Mouse (Mus musculus) thymus, postnatal 14 days (tissue): Measurements from ENCODE around the gene Dennd2a.

Experiments
- DNase-seq: peaks from one replicate; pipeline ENCODE4 v3.0.0; 2021

Gene Dennd2a

DNA sequence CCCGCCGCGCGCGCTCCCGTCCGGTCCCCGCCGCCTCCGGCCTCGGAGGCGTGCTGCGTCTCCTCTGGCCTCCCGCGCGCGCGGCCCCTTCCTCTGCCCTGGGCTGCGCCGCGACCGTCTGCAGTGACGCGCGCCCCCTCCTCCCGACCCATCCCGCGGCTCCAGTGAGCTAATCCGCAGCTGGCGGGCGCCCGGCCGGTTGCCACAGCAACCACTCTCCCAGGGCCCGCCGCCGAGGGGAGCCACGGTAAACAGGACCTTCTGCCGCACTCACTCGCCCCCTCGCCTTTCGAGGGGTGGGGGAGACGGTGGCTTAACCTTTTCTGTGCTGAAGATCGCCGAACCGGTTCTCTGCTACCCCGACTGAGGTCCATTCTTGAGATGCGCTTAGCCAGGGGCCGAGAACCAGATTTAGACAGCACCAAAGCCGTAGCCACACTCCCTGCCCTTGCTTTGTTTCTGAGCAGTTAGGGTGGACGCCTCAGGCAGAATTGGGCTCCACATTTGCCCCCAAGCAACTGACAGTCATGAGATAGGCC is at the start of gene Dennd2a:
TSS of gene Dennd2a (minus strand) at position 145 of the 539 bp plus-strand sequence.
- DNase-seq, result peak; percentile 56

DNA sequence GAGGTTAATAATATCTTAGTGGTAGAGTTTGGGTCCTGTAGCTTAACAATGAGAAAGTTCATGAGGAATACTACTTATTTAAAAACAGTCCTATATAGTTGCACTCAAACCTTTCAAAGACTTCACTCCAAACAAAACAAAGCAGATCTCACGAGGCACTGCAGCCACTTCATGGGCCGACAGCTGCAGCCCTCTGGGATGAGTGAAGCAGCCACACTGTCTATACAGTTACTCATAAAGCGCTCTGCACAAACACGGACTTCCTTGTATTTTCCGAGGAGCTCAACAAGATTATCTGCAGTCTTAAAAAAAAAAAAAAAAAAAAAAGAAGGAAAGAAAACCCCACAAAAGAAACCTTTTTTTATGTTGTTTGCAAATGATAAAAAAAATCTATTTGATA is 49.7 kb upstream of the Dennd2a start:
- no peak for DNase-seq

DNA sequence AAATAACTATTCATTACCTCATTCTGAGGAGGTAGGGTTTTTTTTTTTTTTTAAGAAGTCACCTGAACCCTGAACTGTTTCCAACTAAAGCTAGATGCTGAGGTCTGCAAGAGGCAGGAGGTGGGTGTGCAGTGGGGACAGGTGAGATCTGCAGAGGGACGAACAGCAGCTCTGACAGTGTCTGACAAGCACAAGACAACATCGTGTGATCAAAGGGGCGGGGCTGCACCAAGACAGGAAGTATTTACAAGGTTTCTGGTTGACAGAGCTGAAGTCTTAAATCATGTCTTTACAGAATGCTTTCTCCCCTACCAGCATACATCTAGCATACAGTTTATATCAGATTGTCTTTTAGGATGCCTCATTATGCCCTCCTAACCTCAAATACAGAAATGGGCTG is 49.2 kb upstream of the Dennd2a start:
- DNase-seq, result peak; percentile 59

DNA sequence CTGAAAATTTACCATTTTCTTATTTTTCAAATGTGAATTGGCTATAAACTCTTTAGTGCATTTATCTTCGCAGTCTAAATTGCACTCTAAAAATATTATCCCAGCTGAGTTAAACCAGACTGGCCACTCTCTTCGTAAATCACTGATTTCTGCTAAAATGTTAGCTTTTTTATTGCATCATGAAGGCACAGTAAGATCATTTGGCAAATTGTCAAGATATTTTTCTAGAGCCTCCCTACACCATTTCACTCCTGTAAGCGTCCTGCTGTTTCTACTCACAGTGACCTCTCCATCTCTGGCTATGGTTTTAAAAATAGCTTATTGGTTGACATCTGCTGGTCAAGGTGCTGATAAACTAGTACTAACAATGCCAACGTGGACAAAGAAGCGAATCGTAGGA is 48.4 kb upstream of the Dennd2a start:
- DNase-seq, result no peak

DNA sequence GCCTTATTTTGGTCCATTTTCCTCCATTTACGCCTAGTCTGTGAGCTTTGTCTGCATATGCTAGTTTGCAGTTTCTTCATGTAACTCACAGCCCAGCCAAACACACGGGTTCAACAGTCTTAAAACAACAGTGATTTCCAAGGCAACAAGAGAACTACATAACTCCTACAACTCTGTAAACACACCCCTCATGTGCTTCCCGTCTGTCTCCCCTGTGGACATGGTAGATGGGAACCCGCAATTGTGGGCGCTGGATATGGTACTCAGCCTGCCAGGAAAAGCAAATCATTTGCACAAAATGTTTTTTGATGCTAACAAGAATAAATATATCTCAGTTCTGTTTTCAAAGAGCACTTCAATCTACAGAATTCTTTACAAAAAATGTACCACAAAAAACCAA is 46.9 kb upstream of the Dennd2a start:
- no peak for DNase-seq

DNA sequence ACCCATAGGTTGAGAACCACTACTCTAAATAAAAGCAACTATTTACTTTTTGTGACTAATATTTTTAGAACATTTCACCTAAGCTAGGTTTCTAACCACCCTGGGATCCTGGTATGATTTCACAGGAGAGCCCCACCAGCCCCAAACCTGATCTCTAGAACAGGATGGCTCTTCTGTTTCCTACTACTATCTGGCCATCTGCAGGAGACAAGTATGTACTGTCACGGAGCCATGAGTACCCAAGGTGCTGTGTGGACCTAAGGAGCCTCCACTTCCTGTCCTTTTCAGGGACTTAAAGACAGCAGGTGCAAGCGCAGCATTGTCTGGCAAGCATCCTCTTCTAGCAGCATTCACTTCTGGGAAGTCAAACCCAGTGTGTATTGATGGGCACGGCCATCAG is 44.2 kb upstream of the Dennd2a start:
- DNase-seq, result no peak

DNA sequence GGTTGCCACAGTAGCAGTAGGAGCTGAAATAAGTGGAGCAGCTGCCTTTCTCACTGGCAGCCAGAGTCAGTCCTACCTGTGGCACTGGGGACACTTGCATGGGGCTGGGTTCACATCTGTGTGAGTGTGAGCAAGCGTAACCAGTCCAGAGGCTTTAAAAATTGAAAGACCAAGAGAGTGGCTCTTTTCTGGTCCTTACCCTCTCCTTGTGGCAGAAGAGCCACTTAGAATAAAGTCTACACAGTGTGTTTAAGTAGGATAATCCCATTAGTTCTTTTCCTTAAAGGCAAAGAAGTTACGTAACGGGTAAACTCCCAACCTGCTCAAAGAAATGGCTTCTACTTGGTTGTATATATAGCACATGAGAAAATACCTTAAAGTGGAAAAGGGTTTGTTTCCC is 43.2 kb upstream of the Dennd2a start:
- DNase-seq, result no peak

DNA sequence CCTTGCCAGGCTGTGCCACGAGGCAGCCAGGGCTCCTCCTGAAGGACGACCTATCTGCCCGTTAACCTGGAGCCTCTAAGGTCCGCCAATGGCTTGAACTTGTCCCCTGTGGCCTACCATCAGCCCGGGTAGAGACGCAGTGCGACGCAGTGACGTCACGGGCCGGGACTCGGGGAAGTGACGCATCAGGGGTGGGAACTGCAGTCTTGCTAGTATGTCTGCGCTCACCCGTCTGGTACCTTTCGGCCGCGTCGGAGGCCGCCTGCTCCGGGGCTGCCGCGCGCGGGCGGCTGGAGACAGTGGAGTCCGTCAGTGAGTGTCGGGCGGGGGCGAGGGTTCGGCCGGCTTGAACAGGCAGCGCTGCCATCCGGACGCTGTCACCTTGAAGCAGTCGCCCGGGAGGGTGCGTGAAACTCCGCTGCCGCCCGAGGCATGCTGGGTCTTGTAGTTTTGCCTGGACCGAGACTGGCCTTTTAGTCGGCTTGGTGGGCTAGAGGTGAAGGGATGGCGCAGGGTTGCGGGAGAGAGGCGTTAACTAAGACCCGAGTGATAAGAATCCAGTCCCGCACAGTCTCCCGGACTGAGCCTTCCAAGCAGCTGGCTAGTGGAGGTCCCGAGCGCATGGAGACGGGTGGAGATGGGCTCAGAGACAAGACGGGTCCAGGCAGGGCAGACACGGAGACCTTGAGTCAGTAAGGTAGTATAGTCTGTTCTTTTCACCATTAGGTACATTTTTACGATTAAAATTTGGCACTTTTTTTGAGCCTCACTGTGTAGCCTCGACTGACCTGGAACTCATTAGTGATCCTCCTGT is 34.9 kb upstream of the Dennd2a start, which contains the start of gene Ndufb2:
TSS of gene Ndufb2 (plus strand) at position 174 of the 814 bp plus-strand sequence.
- peak; percentile 93 for DNase-seq

DNA sequence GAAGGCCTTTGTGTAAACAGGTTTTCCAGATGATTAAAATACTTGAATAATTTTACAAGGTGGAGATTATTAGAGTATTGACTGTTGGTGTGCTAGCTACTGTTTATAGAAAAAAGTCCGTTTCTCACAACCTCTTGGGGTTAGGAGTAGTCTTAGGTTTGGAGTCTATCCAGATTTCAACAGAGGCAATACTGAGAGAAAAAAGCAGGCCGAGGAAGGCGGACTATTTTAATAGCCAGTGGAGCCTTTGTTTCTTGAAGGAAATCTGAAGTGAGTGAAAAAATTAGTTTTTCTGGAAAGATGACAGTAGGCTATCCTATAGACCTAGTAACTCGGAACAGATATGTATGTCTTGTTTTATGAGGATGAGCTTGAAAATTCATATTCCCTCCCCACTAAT is 33.8 kb upstream of the Dennd2a start:
- DNase-seq, result no peak

DNA sequence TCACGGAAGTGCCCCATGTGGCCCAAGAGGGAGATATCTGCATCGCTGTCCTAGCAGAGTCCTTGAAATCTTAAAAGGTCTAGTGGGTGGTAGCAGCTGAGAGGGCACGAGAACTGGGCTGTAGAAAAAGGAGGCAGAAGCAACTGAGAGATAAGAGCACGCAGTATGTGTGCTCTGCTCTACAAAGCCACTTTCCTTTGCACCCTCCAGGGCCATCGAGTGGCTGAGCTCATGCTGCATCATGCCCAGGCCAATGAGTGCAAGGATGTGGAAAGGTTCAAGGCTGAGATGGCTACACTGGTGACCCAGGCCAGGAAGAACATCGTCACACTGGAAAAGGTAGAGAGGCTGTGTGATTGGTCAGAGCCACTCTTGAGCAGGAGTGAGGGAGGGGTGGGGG is 27.9 kb upstream of the Dennd2a start, which contains the start of gene Gm42420:
TSS of gene Gm42420 (plus strand) at position 237 of the 400 bp plus-strand sequence.
- no peak for DNase-seq

DNA sequence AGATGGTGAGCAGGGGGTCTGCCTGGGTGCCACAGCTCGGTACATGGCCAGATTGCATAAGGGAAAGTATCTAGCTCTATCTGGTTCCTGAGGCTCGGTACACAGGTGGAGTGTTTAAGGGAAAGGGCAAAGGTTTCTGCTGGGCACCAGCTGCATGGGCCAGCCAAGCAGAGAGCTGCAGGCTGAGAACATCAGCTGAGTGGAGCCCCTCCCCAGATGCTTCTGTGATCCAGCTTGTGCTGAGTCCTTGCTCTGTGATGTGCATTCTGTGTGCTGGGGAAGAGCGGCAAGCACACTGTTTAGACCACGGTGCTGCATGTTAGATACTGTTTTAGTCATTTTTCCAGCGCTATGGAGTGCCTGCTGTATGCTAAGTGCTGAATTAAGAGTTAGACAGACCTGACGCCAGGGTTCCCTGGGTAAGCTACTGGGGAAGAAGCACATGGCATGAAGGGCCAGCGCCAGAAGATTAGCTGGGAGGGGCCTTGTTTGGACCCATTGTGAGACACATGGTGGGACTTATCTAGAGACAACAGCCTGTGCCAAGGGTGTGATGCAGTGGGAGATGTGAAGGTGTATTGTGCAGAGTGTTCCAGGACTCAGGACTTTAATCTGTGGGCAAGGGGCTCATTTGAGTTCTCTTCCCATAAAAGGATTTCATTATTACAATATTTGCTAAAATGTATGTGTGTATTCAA is 23.6 kb upstream of the Dennd2a start:
- DNase-seq, result no peak

DNA sequence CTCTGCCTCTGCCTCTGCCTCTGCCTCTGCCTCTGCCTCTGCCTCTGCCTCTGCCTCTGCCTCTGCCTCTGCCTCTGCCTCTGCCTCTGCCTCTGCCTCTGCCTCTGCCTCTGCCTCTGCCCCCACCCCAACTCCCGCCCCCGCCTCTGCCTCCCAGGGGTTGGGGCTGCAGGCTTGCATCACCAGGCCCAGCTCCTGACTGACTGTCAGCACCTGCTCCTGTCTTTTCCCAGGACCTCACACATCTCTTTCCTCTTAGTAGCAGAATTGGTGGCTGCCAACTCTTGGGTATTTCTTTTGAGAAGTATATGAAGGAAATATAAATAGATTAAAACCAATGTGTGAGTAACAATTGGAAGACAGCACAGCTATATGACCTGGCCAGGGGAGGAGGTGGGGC is 22.9 kb upstream of the Dennd2a start:
- DNase-seq, result no peak

DNA sequence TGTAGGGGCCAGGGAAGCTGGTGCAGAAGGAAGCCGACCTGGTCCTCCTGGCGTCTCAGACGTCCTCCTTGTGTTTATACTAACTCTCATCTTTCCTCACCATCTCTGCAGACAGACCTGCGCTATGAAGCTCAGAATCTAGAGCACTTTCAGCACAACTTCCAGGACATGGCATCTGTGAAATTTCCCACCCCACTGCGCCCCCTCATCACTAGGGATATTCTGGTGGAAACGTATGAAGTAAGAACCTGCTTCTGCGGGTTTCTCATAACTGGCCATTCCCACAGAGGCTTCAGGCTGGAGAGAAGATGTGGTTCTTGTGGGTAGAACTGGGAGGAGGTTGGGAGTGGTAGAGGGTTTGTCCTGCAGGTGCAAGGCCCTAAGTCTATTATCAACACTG is 21.9 kb upstream of the Dennd2a start:
- DNase-seq, result no peak

DNA sequence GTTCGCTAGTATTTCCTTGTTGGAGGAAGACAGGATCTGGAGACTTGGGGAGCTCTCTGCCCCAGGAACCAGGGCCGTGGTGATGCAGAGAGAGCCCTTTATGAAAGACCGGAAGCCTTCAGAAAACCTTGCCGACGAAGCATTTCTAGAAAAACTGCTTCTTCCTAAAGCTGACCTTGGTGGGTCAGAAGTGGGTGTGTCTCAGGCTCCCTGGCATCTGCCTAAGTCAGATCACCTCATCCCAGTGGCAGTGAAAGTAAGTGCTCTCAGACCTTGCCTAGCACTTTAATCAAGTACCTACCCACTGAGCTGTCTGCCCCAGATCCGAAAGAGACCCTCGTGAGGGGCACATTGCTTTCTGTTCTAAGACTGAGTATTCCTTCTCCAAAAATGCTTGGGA is 17.3 kb upstream of the Dennd2a start:
- no peak for DNase-seq

DNA sequence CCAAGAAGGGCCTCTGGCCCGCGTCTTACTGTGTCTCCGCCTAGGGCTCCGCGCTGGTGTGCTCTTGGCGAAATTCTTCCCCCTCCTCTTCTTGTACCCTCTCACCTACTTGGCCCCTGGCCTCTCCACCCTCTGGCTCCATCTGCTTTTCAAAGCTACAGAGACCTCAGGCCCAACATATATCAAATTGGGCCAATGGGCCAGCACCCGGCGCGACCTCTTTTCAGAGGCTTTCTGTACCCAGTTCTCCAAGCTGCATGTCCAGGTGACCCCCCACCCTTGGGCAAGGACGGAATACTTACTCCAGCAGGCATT is 16.8 kb upstream of the Dennd2a start:
- DNase-seq, result peak; percentile 20

DNA sequence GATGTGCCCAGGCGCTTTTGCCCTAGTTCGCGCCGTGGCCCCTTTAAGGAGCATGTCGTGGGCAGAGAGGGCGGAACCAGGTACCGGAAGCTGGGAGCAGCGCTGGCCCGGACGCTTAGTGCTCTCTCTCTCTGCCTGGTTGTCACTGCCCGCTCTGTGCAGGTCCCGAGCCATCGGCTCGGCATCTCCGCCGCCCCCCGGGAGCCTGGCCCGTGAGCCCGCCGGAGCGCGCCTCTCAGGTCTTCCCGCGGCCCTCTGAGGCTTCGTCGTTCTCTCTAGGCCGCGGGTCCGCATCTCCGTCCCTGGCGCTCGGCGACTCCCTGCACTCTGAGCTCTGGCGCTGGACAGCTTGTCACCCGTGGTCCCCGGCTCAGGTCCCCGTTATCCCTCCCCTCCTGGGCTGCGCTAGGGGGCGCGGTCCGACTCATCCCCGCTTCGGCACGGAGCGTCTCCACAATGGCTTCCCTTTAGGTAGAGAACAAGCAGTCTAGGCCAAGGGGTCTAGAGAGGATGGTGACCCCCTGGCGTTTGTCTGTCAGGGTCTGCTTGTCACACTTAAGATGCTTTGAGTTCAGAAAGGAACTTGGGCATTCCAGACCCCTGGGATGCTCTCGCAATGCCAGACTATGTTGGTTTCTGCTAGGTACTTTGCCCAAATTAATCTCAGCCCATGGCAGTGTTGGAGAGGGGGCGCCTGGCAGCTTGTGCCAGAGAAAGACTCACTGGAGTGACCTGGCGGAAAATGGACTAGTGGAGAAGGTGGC is 16.3 kb upstream of the Dennd2a start, which contains the start of gene Adck2:
TSS of gene Adck2 (plus strand) at position 83 of the 764 bp plus-strand sequence.
- peak; percentile 86 for DNase-seq

DNA sequence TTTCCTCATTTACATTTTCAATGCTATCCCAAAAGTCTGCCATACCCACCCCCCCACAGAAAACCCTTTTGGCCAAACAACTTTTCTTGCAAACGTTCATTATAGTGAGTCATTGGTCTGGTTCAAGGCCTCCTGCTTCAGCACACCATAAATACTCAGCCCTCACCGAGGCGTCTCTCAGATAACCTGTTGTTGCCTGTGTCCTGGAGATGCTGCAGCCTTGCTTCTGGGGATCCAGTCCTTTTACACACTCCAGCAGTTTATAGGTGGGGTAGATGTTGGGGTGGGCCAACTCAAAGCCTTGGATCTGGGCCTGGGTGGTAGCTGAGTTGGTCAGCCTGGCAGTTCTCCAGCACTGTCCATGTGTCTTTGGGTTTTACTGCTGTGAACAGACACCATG is 12.8 kb upstream of the Dennd2a start:
- DNase-seq, result no peak

DNA sequence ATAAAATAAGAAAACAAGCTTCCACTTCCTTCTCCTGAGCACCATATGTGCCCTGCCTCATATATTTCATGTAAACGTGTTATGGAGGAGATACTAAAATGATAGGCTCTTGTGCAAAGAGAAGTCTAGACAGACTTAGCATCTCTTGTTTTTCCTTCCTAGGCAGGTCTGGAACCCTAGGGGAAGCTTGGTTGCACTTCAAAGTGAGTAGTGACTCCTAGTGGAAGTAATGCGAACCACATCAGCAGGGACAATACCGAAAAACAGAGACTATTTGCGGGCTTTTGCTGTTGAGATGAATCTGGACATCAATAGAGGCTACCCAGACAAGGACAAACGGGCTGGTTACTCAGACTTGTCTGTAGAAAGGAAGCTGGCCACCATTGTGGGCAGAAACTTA is 9.9 kb upstream of the Dennd2a start:
- peak; percentile 39 for DNase-seq

DNA sequence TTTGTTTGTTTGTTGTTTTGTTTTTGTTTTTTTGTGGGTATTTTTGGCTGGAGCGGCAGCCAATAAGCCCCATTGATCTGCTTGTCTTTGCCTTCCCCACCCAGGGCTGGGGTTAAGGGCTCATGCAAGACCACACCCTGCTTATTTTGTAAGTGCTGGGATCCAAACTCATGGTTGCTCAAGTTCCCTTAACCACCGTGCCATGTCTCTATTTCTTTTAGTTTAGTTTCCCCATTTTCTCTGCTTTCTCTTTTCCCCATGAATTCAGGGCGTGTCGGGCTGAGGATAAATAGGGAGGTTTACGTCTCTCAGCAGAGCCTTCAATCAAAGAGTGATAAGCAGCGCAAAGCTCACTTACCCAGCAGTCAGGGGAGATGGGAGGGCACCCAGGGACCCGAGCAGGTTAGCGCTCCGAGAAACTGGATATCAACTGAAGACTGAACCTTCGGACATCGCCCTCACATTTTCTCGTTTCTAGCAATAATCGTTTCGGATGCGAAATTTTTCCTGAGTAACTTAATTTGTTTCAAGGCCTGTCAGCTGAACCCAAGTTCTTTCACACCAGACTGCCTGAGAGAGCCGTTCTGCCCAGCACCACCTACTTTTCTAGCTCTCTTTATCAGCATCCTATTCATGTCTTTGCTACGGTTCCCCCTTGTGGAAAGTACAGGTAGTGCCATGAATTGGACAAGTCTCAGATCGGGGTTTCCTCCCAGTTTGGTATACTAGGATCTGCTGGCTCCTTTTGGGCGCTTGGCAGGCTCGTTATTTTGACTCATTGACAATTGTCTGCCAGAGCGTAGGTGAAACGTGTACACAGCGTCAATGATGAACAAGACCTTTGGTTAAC is 4.7 kb upstream of the Dennd2a start:
- peak; percentile 78 for DNase-seq

DNA sequence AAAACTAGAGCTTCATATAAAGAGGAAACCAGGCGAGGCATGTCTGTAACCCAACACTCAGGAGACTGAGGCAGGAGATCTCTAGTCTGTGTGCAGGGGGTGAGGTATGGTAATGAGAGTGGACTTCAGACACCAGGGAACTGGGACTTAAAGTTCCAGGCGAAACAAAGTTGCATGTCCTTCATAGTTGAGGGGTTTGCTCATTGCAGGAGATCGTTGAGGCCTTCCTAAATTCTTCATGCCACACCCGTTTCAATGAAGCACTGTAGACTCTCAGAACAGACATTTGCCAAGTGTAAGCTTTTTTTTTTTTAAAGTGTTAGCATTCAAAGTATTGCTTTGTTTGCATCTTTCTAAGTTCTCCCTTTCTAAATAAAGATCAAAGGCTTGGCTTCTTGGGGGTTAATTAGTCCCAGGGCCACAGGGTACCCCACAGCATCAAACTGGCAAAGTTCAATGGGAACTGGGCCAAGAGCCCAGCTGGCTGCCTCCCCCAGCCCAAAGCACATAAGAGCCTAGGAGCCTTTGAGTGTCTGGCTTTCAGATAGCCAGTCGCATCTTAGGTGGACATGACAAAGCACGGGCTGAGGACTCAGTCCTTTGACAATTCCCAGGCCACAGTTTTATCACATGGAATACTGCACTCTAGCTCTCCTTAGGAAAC is 1.7 kb upstream of the Dennd2a start:
- DNase-seq, result no peak

DNA sequence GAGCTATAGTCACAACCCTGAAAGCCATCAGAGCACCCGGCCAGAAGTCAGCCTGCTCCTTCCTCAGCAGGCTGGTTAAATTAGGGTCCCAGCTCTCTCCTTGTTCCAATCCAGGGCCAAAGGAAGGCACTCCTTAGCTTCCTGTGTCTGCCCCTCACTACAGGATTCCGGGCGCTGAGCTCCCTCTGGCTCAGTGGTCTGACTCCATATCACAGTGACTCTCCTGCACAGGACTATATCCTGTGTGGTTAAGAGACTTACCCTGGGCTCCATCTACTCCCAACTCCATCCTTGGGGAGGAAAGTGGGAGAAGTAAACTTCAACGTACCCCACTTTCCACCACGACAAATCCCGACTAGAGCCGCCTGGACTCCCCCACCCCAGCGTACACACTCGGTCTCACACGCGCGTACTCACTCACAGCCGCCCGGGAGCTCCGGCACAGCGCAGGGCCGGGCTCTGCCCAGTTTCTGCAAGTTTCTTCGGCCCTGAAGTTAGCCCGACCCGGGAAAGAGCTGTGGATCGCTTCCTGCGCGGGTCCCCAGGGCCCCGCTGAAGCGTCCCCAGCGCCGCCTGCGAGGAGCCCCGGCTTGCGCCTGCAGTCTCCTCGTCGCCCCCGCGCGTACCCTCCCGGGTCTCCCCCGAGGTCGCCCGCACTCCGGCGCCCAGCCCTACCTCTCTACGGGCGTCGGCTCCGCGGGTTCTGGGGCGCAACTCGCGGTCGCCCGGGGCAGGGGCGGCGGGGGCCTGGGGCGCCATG is 587 bp downstream of the Dennd2a start:
- peak; percentile 44 for DNase-seq
